Mouse (Mus musculus) B cell, adult 2 months (primary cell): Measurements from ENCODE around the gene Pex5.
A peak's percentile ranks its signal among the peaks of the same experiment; 100 is the strongest.

Source experiments
- DNase-seq, 2 experiments: peaks; one replicate each; pipeline ENCODE4 v3.0.0; 2022

Pex5 gene

GRCm38 (mm10) chr6:124414927-124415325 lies at the start of gene Pex5:
Gene Pex5, minus strand, starts transcription at chr6:124415067.
- DNase-seq, result peak; percentile 93

GRCm38 (mm10) chr6:124463881-124464291 lies 49.0 kb upstream of the Pex5 start:
- DNase-seq, result no peak

- DNase-seq, result no peak
Measured at GRCm38 (mm10) chr6:124459388-124459787, 44.5 kb upstream of the Pex5 start.

- DNase-seq, result no peak
Measured at GRCm38 (mm10) chr6:124458505-124458904, 43.6 kb upstream of the Pex5 start.

DNA sequence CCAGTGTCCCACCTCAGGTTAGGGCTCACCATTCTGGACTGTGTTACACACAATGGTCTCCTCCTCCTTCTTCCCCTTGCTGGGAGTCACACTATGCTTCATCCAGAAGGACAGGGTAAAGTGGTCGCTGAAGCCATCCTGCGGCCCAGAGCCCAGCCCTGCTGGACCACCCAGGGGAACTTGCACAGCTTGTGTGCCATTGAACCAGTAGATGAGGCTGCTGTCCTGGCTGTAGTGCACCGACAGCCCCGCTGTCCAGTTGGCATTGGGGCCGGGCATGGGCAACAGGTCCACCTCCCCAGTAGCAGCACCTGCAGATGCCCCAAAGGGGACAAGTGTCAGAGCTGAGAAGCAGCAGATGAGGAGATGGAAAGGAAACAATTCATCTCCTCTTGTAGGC lies 43.0 kb upstream of the Pex5 start:
- DNase-seq, result no peak

DNA sequence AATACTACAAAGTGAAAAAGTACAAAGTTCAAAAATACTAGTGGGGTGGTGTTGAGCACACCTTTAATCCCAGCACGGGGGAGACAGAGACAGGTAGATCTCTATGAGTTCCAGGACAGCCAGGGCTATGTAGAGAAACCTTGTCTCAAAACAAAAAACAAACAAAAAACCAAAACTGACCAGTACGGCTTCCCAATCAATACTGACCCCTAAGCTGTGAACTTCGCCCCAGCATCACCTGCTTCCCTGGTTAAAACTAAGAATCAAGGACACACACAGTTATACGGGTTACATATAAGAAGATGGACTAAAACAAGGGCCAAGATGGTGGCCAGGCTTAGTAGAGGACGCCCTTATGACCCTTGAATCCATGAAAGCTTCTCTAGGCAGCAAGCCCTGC lies 41.4 kb upstream of the Pex5 start:
- no peak for DNase-seq

GRCm38 (mm10) chr6:124453756-124454155 lies 38.9 kb upstream of the Pex5 start:
- DNase-seq, result no peak

- DNase-seq, result no peak
Measured at GRCm38 (mm10) chr6:124451995-124452394, 37.1 kb upstream of the Pex5 start.

DNA sequence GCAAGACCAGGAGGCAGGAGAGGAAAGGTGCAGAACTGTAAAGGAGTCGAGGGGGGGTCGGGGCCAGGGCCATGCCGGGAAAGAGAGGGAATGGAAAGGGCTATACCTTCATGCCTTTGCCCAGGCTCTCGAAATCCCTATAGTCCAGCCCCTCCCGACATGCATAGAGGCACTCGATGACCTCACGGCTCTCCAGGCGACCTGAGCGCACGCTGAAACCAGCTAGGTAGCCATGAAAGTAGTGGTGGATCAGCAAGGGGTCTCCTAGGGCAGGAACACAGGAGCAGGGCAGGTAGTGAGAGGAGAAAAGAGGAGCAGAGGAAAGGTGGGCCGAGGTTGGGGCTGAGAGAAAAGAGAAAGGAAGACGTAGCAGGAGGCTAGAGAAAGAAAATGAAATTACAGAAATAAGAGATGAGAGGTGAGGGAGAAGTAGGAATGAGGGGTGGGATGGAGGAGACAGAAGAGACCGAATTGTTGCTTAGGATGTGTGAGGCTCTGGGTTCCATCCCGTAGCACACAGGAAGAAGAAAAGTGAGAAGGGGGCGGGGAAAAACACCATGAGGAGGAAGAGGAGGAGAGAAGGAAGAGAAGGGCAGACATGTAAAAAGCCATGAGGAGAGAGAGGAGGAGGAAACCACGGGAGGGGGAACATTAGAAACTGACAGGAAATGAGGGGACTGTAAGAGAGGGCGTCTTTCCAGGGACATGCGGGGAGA lies 35.0 kb upstream of the Pex5 start:
- no peak for DNase-seq

- DNase-seq, result no peak
Measured at GRCm38 (mm10) chr6:124448959-124449667, 34.2 kb upstream of the Pex5 start.

DNA sequence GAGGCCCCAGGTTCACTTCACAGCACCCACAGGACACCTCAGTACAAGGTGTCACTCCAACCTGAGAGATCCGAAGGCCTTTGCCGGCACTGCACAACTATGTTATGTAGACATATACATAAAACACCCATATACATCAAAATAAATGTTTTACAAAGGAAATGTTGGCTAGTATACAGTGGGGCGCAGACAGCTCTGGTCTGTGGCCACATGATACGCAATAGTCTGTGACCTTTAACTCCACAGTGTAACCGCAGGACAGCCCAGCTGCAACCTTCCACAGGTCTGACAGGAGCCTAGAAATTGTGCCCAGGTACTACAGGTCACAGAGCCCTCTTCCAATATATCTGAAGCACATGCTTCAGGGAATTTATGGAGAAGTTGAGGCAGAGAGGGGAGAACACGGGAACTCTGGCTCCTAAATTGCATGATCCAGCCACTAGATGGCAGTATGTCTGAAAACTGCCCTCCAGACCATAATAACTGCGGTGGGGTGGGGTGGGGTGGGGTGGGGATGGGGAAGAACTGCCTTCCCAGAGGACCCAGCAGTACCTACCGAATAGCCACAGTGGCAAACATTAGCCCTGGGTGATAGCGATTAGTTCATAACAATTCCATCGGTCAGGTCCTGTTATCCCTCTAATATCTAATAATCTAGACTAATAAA lies 33.5 kb upstream of the Pex5 start:
- no peak for DNase-seq

- DNase-seq, result no peak
Measured at GRCm38 (mm10) chr6:124447356-124447755, 32.5 kb upstream of the Pex5 start.

DNA sequence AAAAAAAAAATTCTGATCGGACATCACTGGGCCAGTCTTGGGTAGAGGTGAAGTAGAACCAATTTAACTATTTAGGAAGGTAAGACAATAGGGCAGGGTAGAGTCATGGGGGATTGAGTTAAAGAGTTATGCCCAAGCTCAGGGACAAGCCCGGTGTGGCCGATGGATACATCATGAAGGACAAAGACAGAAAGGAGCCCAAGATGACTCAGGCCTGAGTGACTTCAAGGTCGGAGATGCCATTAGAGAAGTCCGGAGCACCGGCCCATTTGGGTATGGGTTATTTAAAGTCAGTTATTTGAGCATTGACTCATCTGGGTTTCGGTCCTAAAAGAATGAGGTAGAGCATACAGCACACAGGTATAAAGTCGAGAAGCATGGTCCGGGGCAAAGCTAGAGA lies 31.6 kb upstream of the Pex5 start:
- no peak for DNase-seq

DNA sequence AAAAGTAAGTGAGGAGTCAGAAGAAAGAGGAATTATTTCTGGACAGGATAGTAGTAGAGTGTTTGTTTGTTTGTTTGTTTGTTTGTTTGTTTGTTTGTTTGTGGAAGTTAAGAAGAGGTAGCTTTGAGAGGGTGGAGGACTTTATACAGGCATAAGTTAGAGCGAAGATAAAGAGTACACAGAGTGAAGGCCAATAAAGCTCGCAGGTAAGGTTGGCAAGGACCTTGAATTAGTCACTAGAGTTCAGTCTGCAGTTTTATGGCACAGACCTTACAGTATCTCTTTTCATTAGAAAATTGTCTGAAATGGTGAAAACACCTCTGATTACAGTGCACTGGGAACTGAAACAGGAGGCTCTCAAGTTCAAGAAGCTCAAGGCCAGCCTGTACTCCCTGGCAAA lies 31.2 kb upstream of the Pex5 start:
- no peak for DNase-seq

GRCm38 (mm10) chr6:124443338-124443737 lies 28.5 kb upstream of the Pex5 start:
- no peak for DNase-seq

- DNase-seq, result no peak
Measured at GRCm38 (mm10) chr6:124436245-124436644, 21.4 kb upstream of the Pex5 start.

DNA sequence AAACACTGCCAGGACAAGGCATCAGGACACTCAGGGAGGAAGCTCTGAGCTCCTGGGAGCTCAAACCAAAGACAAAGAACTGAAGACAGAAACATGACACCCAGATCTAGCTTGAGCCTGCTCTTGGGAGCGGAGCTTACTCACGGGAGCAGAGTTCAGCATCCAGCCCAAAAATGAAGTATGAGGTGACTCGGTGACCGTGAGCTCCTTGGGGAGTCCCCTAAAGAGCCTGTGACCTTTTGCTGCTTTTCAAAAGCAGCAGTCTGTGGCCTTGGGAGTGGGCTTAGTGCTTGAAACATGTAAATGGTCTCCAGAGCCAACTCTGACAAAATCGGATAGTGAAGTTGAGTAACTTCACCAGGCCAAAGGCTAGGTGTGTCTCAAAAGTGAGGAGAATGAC lies 20.3 kb upstream of the Pex5 start:
- no peak for DNase-seq

DNA sequence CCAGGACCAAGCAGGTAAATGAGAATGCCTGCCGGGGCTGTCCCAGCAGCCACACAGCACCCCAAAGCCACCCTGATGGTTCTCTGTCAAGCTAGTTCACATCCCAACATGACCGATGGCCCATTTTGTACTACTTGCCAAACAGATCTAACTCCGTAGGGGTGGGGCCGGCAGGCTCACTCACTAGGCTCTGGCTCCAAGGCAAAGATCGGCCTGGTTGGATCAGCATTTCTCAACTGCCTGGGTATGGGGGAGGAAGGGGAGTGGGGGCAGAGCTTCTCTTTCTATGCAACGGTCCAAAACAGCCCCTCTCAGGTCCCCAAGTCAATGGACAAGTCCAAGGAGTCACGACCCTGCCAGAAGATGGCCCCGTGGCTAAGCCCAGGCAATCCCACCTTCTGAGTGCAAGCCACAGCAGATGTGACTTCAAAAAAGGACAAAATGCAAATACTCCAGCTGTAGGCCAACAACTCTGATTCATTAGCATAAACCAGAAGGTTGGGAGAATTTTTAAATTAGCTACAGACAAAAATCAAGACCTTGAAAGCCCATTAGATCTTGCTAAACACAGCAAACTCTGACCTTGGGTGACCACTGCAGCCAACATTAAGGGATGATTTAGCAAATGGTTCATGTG lies 18.9 kb upstream of the Pex5 start:
- no peak for DNase-seq

DNA sequence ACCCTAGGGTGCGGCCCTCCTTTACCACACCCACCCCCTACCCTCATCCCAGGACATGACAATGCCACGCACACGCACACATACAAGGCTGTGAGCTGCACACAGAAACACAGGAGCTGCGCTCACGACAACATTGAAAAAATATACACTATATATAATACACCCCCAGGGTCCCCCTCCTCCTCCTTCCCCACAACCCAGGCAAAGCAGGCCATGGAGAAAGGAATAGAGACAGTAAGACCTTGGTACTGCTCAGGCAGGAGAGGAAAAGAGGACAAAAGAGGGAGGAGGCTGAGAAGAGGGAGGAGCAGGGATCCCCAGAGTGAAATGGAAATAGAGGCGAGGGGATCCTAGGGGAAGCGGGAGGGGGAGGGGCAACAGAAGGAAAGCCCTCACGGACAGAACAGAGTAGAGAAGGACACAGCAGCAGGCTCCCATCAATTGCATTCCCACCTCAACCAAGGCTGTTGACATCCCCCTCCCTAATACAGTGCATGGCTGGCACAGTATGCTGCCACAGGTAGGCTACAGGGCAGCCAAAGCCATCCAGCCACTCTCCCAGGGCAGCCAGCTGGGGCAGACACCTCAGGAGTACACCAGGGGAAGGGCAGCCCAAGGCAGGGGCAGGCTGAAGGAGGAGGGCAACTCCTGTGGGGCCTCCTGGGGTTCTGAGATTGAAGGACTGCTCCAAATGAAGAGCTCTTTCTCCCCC lies 16.1 kb upstream of the Pex5 start:
- DNase-seq, result no peak

GRCm38 (mm10) chr6:124430379-124430778 lies 15.5 kb upstream of the Pex5 start:
- no peak for DNase-seq

GRCm38 (mm10) chr6:124427791-124428576 lies 13.1 kb upstream of the Pex5 start:
- no peak for DNase-seq

DNA sequence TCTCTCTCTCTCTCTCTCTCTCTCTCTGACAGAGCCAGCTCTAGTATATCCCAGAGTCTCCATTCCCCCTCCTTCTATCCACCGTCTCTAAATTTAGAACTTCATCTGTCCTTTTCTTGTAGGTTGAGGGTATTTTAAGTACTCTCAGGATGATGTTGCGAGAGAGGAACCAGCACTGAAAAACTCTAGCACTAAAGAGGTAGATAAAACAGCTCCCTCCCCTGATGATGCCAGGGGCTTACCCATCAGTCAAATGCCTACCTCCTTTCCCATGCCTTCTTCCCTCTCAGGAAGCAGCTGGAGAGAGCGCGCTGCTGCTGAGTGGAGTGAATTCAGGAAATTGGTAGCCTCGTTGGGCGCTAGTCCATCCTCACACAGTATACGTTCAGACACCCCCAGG lies 12.4 kb upstream of the Pex5 start:
- no peak for DNase-seq
